Mouse (Mus musculus) T-cell, adult 66 days (primary cell): ENCODE measurements around the gene Pcnx4. TPM values are rescaled to one million over a fixed set of nuclear protein-coding genes. Genes with fewer than 3 reads are reported as not detected.

Experiments
- total RNA-seq, 2 experiments: library from RNA; stranded (reverse); gene quantifications; 3 replicates in 1 of 2; 4 replicates in 1 of 2; pipeline ENCODE4 v1.2.4; 2023

Pcnx4 gene
- total RNA-seq, result 1 to 10 TPM; 4.2 to 5.0 TPM

DNA sequence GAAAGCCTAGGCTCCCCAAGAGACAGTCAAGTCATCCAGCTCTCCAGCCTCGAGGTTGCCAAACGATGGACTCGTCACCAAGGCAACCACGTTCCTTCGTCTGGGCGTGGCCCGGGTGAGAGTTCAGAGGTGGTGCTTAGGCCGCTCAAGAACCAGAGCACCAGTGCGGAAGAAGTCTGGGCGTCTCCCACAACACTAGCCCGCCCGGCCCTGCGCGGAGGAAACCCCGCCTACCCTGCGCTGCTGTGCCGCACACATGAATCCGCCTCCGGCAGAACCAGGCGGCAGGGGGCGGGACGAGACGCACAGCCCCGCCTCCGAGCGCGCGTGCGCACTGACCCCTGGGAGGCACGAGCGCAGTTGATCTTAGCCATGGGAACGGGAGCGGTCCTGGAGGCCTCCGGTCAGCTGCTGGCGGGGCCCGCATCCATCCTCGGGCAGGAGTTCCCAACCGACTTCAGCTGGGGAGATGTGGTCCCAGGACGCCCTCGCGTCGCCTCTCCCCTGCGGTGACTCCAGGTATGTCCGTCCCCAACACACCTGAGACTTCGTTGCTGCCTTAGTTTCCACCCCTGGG is at the start of gene Pcnx4:
Pcnx4 (plus strand) TSS at position 363 of the 577 bp plus-strand sequence.

Other genes starting within 250 kb of the Pcnx4 start
- gene Rtn1, start 127.3 kb upstream of the Pcnx4 start, total RNA-seq, result not detected
- under 1 TPM in 1 of 2 experiments, not detected in 1; 0.39 TPM for gene Lrrc9, start 94.5 kb upstream of the Pcnx4 start, total RNA-seq
- not detected for gene Gm4756, start 113.3 kb downstream of the Pcnx4 start, total RNA-seq
- 10 to 100 TPM; 28.5 to 30.6 TPM for gene Dhrs7, start 128.5 kb downstream of the Pcnx4 start, total RNA-seq
- 100 to 1,000 TPM; 108 to 135 TPM for gene Ppm1a, start 221.1 kb downstream of the Pcnx4 start, total RNA-seq